Mouse (Mus musculus) left cerebral cortex, postnatal 14 days (tissue): ENCODE measurements around the gene Itpr1. TPM values are rescaled to one million over a fixed set of nuclear protein-coding genes. Genes with fewer than 3 reads are reported as not detected.
"Not testable (repeated sequence)": the region's sequence is repeated elsewhere in the genome, so short reads cannot be mapped to it uniquely, and the experiment has no call there.

Source experiments
- DNase-seq, 2 experiments: peaks; one replicate each; pipeline ENCODE4 v3.0.0; 2021 to 2022; ENCODE audit warnings: low spot score in 2 of 2, mixed read lengths in 1 of 2
- intact Hi-C: fragments of 180-260 bp; cut with DNase I; formaldehyde crosslinking; loops from one replicate; pipeline ENCODE4 v1.15.1; 2025
- total RNA-seq, 2 experiments: library from RNA; stranded (reverse); gene quantifications; 2 replicates each; pipeline ENCODE4 v1.2.3; 2021

Gene Itpr1
- total RNA-seq, 2 experiments from 2014 or later: 156 to 179 TPM

GRCm38 (mm10) chr6:108544917-108545316 lies 332.0 kb downstream of the Itpr1 start:
- no peak for DNase-seq
- intact Hi-C loops: no loop called here

GRCm38 (mm10) chr6:108545464-108545863 lies 332.6 kb downstream of the Itpr1 start:
- intact Hi-C loops: no loop called here
- no peak for DNase-seq

GRCm38 (mm10) chr6:108548413-108548812 lies 335.5 kb downstream of the Itpr1 start:
- intact Hi-C loops: no loop called here
- no peak for DNase-seq

- intact Hi-C loops: no loop called here
- no peak for DNase-seq
Measured at GRCm38 (mm10) chr6:108549495-108549935, 336.6 kb downstream of the Itpr1 start.

- intact Hi-C loops: loop anchor here (5.0 kb wide), 2 partner anchors 95 to 105 kb away; no protein-coding TSS in a partner anchor
Measured at GRCm38 (mm10) chr6:108551725-108552620, 339.1 kb downstream of the Itpr1 start.

GRCm38 (mm10) chr6:108553013-108553412 lies 340.1 kb downstream of the Itpr1 start:
- no peak for DNase-seq
- intact Hi-C loops: loop anchor here (5.0 kb wide), 2 partner anchors 96 to 104 kb away; no protein-coding TSS in a partner anchor

More at GRCm38 (mm10) chr6:108551725-108552620, 339.1 kb downstream of the Itpr1 start:
- DNase-seq: no peak

- DNase-seq: no peak
- intact Hi-C loops: loop anchor here (5.0 kb wide), 2 partner anchors 96 to 104 kb away; no protein-coding TSS in a partner anchor
Measured at GRCm38 (mm10) chr6:108553536-108553935, 340.6 kb downstream of the Itpr1 start.

GRCm38 (mm10) chr6:108554389-108554788 lies 341.5 kb downstream of the Itpr1 start:
- intact Hi-C loops: loop anchor here (5.0 kb wide), 2 partner anchors 97 to 103 kb away; no protein-coding TSS in a partner anchor
- DNase-seq: peak; percentile 26 to 65

GRCm38 (mm10) chr6:108554878-108555277 lies 342.0 kb downstream of the Itpr1 start:
- intact Hi-C loops: loop anchor here (5.0 kb wide), 2 partner anchors 98 to 102 kb away; no protein-coding TSS in a partner anchor
- DNase-seq: no peak

- intact Hi-C loops: no loop called here
- peak in 1 of 2 experiments; percentile 39 for DNase-seq
Measured at GRCm38 (mm10) chr6:108557576-108558322, 344.9 kb downstream of the Itpr1 start.

GRCm38 (mm10) chr6:108559226-108559625 lies 346.3 kb downstream of the Itpr1 start:
- DNase-seq, intact Hi-C loops: not testable (repeated sequence)

- intact Hi-C loops: no loop called here
- no peak for DNase-seq
Measured at GRCm38 (mm10) chr6:108562971-108563370, 350.1 kb downstream of the Itpr1 start.

GRCm38 (mm10) chr6:108565447-108565846 lies 352.6 kb downstream of the Itpr1 start:
- intact Hi-C loops: not testable (repeated sequence)

GRCm38 (mm10) chr6:108566549-108566948 lies 353.7 kb downstream of the Itpr1 start:
- intact Hi-C loops: no loop called here
- no peak for DNase-seq

More at GRCm38 (mm10) chr6:108565447-108565846, 352.6 kb downstream of the Itpr1 start:
- DNase-seq: not testable (repeated sequence)

- no peak for DNase-seq
- intact Hi-C loops: loop anchor here (5.0 kb wide), 1 partner anchor 93 kb away; the partner anchor contains the start of gene Bhlhe40
Measured at GRCm38 (mm10) chr6:108569460-108570187, 356.7 kb downstream of the Itpr1 start.

GRCm38 (mm10) chr6:108570351-108571041 lies 357.6 kb downstream of the Itpr1 start:
- intact Hi-C loops: loop anchor here (5.0 kb wide), 1 partner anchor 92 kb away; the partner anchor contains the start of gene Bhlhe40
- no peak for DNase-seq

GRCm38 (mm10) chr6:108571042-108571590 lies 358.2 kb downstream of the Itpr1 start:
- intact Hi-C loops: loop anchor here (5.0 kb wide), 1 partner anchor 91 kb away; the partner anchor contains the start of gene Bhlhe40
- peak; percentile 66 to 73 for DNase-seq

- DNase-seq: no peak
- intact Hi-C loops: loop anchor here (5.0 kb wide), 1 partner anchor 90 kb away; the partner anchor contains the start of gene Bhlhe40
Measured at GRCm38 (mm10) chr6:108572646-108573045, 359.8 kb downstream of the Itpr1 start.
